17 mouse cellular contexts compared by ENCODE assay signal in genomic region chr13:113580400-113580790, GRCm38 (mm10). TPM values are rescaled to one million over a fixed set of nuclear protein-coding genes. Genes with fewer than 3 reads are reported as not detected.
DNase-seq lines count a peak whose midpoint lies in the region; ATAC-seq and TF ChIP-seq lines count a peak whose summit lies in the region.
"Had no signal": no experiment of that assay in that cellular context is flagged by ENCODE, and none has a peak within 500 bp of the region (broad histone marks: within the 10 kb centered on the region; RNA-seq: fewer than 3 reads in every experiment).

No protein-coding gene starts in this region.

- no peaks in the 10 kb centered on the region for H3K36me3 ChIP-seq in kidney, adult 2 months (ENCODE audit: control insufficient read depth, insufficient read depth, low read length)
- no peaks in the 10 kb centered on the region for H3K36me3 ChIP-seq in ES-Bruce4 (ENCODE audit: control insufficient read depth, insufficient read depth, low read length, poor library complexity, severe bottlenecking)
- H3K36me3 ChIP-seq: heart, embryonic 13.5 days; midbrain, embryonic 15.5 days; neural tube, embryonic 12.5 days had no signal

- TF ChIP-seq EP300 in ES-Bruce4 (IDR thresholded peaks at IDR 0.05; ENCODE audit: insufficient read depth, low read depth, low read length), result no peak

- DNase-seq in kidney, adult 2 months, result peak; percentile 87
- DNase-seq in kidney, postnatal 4 days, result no peak
- DNase-seq in kidney, adult 9 months, result peak; percentile 92
- DNase-seq in cerebellum, adult 8-10 months, result no peak
- DNase-seq in right cerebral cortex, postnatal 14 days, result no peak
- DNase-seq in adrenal gland, postnatal 14 days, result no peak
- DNase-seq: cerebellum, adult 9-10 months; gastrocnemius, postnatal 25 days; liver; lung, embryonic 14.5 days had no signal

- peaks cover 15% of the 10 kb centered on the region for H3K4me1 ChIP-seq in kidney, adult 2 months (ENCODE audit: control insufficient read depth, insufficient read depth, low read length)
- H3K4me1 ChIP-seq in ES-Bruce4 (ENCODE audit: control insufficient read depth, insufficient read depth, low read length), result peaks cover 6% of the 10 kb centered on the region
- H3K4me1 ChIP-seq: heart, embryonic 13.5 days; midbrain, embryonic 15.5 days; neural tube, embryonic 12.5 days had no signal

- 21% methylated on average over 6 of the region's 6 CpGs for WGBS in kidney, adult 2 months

- no peaks in the 10 kb centered on the region for H3K27me3 ChIP-seq in kidney, adult 2 months (replicated peaks; ENCODE audit: control insufficient read depth, insufficient read depth, low read length)
- no peaks in the 10 kb centered on the region for H3K27me3 ChIP-seq in ES-Bruce4 (ENCODE audit: control insufficient read depth, insufficient read depth, low read length, poor library complexity, severe bottlenecking)
- H3K27me3 ChIP-seq: CH12.LX; heart, embryonic 13.5 days; midbrain, embryonic 15.5 days; neural tube, embryonic 12.5 days had no signal

- H3K4me3 ChIP-seq in kidney, adult 2 months (ENCODE audit: insufficient read depth, low read depth, low read length), result no peak overlapping the region
- no peak overlapping the region for H3K4me3 ChIP-seq in ES-Bruce4 (ENCODE audit: low read depth, low read length)
- H3K4me3 ChIP-seq: heart, embryonic 13.5 days; midbrain, embryonic 15.5 days; neural tube, embryonic 12.5 days had no signal

- no peak for TF ChIP-seq POLR2A in kidney, adult 2 months (IDR thresholded peaks at IDR 0.05; ENCODE audit: low read depth, low read length)
- no peak for TF ChIP-seq POLR2A in ES-Bruce4 (IDR thresholded peaks at IDR 0.05; ENCODE audit: insufficient read depth, low read length)

- no peaks in the 10 kb centered on the region for H3K9me3 ChIP-seq in ES-Bruce4 (replicated peaks; ENCODE audit: control insufficient read depth, insufficient read depth, low read length, poor library complexity, severe bottlenecking)
- H3K9me3 ChIP-seq: heart, embryonic 13.5 days; midbrain, embryonic 15.5 days; neural tube, embryonic 12.5 days had no signal

- H3K9ac ChIP-seq in ES-Bruce4 (ENCODE audit: low read depth, poor library complexity, severe bottlenecking), result 0 out of 2 replicates have a peak overlapping the region, but pooled peaks have one; percentile 18
- H3K9ac ChIP-seq: heart, embryonic 13.5 days; lung, embryonic 14.5 days; midbrain, embryonic 15.5 days; neural tube, embryonic 12.5 days had no signal

- peak; percentile 51 for ATAC-seq in monocyte, adult 5-6 weeks (replicated peaks; ENCODE audit: insufficient number of reproducible peaks, low FRiP score, low TSS enrichment, poor library complexity, severe bottlenecking)
- ATAC-seq: midbrain, embryonic 15.5 days had no signal

- TF ChIP-seq CTCF in kidney, adult 2 months (conservative IDR thresholded peaks at IDR 0.05; ENCODE audit: insufficient read depth, insufficient read length, low read depth, low read length), result no peak
- no peak for TF ChIP-seq CTCF in ES-Bruce4 (IDR thresholded peaks at IDR 0.05; ENCODE audit: low read depth, low read length)

- peak overlapping the region; percentile 90 for H3K27ac ChIP-seq in kidney, adult 2 months (ENCODE audit: insufficient read depth, low read depth, low read length)
- peak overlapping the region; percentile 65 for H3K27ac ChIP-seq in ES-Bruce4 (ENCODE audit: insufficient read depth, low read length)
- H3K27ac ChIP-seq: heart, embryonic 13.5 days; macrophage; midbrain, embryonic 15.5 days; neural tube, embryonic 12.5 days had no signal

RNA-seq across cellular contexts. Expression of gene Snx18, which starts 38.0 kb away (rescaled TPM):
- polyA plus RNA-seq in kidney, adult 2 months (2012; rRNA removed), result 22.1 and 22.9 TPM in 2 replicates
- 36.7 and 42.4 TPM in 2 replicates for polyA plus RNA-seq in ES-Bruce4 (2011; ENCODE audit: insufficient read depth, insufficient read length, low read depth, missing spikeins)
- total RNA-seq in monocyte, adult 5-6 weeks (2017), result 88.0 to 99.7 TPM (median 95.7 TPM) in 3 replicates
- total RNA-seq in adrenal gland, postnatal 14 days (2021), result 22.6 and 27.6 TPM in 2 replicates

Comparison
In these comparisons a context has a peak if more than half of its experiments do, and no peak if none do; other contexts are left out.
1. DNase-seq: peak in kidney, adult 2 months (single experiment) and kidney, adult 9 months (single experiment); none in kidney, postnatal 4 days (0 of 2), cerebellum, adult 8-10 months (single experiment), right cerebral cortex, postnatal 14 days (single experiment) and adrenal gland, postnatal 14 days (single experiment).